Mouse (Mus musculus): ENCODE data around the gene Slc16a10.

Gene Slc16a10

DNA sequence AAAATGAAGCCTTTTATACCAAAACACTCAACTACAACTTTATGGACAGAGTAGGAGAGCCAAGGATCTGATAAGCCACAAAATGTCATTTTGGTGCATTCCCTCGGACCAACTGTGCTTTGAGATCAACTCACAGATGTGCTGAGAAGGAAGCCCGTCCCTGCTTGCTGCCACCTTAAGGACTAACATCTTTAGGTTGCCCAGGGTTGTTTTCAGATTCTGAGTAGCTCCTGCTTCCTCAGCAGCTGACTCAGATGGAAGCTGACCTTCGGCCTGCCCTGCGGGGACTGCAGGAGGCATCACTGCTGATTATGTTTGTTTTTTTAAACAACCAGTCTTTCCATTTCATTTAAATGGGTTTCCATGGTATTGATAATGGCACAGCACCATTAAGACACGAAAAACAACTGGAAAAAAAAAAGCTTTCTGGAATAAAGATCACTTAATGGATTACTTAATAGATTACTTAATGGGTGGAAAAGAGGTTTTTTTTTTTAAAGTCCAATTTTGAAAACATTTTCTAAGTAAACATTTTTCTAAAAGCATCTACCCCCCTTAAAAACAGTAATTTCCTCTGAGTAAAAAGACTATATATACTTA is 78.7 kb downstream of the Slc16a10 start:
- no peak for DNase-seq

GRCm38 (mm10) chr10:40062812-40063211 is 79.2 kb downstream of the Slc16a10 start:
- no peak for DNase-seq

DNA sequence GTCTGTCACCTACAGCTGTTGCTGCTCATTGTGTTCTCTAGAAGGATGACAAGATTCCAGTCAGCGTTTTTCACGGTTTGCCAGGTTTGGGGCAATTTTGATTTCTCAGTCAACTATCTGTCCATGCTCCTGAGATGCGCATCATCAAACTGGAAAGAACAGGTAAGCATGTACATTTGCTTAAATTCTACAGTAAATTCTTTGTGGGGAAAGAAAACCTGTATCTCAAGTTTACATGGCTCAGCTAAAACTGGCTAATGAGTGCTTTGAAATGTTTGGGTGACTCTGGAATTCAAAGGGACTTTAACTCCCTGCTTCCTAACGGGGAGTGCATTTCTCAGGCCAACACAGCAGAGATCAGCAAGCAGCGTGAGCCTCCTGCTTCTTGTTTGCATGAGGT is 80.1 kb downstream of the Slc16a10 start:
- DNase-seq = no peak

- DNase-seq = no peak
Measured at GRCm38 (mm10) chr10:40058786-40059120, 83.3 kb downstream of the Slc16a10 start.

GRCm38 (mm10) chr10:40058062-40058785 is 83.8 kb downstream of the Slc16a10 start:
- DNase-seq = no peak

DNA sequence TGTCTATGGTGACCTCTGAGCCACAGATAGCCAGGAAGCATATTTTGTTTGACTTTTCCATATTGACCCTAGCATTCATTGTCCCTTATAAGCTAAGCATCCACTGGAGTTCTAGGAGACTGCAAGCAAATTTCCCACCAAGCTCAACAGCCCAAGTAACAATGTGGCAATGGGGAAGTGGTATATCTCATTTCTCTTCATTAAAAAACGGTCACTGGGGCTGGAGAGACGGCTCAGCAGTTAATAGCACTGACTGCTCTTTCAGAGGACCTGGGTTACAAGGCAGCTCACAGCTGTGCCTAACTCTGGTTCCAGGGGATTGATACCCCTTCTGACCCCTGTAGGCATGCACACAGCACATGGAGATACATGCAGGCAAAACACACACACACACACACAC is 84.4 kb downstream of the Slc16a10 start:
- DNase-seq = no peak

DNA sequence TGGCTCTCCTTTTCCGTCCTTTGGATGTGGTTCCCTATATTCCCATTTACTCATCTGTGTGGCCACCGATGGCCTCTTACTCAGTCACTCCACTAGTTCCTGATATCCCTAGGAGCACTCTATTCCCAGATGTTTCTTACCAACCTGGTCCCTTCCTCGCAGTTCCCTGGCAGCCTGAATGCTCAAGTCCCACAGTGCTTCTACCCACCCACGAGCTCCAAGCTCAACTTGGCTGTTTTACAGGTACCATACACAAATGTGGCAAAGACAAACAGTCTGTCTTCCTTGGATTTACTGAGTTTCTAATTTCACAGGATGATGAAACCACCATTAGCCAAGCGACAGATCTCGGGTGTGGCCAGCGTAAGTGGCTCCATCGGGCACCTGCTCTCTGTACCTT is 87.6 kb downstream of the Slc16a10 start:
- no peak for DNase-seq

DNA sequence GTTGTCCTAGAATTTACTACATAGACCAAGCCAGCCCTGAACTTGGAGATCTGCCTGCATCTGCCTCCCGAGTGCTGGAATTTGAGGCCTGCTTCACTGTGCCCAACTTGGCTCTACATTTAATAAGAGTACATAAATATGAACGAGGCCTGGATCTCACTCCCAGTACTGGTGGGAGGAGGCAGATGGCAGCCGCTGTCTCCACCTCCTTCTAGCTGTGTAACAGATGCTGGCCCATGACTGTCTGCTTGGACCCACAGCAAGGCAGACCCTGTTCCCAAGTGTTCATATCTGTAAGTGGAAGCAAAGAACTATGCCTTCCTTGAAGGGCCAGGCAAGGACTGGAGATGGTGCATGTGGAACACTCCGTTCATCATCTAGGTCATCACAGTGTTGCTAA is 88.2 kb downstream of the Slc16a10 start:
- no peak for DNase-seq

DNA sequence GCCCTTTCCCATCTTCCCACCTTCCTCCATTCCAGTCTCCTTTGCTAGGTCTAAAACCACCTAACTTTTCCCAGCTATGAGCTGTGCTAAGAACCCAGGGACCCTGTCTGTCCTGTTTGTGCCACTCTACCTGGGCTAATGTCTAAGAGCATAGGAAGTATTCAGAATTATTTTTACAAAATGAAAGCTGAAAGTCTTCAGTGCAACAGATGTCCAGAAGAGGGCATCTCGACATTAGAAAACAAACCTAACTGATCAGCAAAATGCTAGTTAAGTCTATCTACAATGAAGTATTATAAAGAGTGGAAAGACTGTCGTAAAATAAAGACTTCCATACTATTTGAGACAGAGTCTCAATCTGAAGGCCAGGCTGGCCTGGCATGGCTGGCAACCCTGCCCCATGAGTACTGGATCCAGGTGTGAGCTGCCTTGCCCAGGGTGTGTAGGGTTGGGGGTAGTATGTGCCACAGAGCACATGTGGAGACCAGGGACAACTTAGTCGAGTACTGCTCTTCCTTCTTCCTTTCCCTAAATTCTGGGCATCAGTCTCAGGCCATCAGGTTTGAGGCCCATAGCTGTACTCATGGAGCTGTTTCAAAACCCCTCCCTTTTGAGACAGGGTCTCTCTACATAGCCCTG is 88.7 kb downstream of the Slc16a10 start:
- DNase-seq = peak; percentile 48

DNA sequence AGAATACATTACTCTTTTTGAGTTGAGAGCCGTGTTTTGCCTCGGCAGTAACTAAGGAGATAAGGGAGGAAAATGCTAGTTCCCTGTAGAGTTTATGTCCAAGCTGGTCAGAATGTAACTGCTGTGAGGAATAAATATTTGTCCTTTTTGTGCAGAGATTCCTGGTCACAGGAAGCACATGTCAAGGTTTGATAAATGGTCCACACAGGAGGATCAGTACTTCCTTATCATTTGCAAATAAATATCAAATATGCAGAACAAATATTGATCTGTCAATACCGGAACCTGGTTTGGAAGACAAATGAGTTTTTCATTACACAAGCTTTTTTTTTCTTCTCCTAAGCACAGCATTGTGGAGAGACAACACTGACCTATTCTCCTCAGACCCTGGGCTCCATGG is 90.1 kb downstream of the Slc16a10 start:
- no peak for DNase-seq

- DNase-seq = no peak
Measured at GRCm38 (mm10) chr10:40050763-40051162, 91.3 kb downstream of the Slc16a10 start.

DNA sequence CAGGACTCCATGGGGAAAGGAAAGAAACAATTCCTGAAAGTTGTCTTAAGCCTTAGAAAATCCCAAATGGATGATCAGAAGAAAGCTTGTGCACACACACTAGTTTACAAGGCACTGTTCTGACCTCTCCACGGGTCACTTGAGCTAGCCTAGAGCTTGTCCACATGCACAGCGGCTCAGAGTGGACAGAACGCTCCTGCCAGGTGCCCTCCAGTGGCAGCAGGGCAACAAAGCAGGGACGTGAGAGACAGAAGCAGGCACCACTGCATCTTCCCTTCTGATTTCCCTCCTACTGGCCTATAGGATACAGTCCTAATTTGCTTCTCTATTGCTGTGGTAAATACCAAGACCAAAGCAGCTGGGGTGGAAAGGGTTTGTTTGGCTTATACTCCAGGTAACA is 100.7 kb downstream of the Slc16a10 start:
- no peak for DNase-seq

DNA sequence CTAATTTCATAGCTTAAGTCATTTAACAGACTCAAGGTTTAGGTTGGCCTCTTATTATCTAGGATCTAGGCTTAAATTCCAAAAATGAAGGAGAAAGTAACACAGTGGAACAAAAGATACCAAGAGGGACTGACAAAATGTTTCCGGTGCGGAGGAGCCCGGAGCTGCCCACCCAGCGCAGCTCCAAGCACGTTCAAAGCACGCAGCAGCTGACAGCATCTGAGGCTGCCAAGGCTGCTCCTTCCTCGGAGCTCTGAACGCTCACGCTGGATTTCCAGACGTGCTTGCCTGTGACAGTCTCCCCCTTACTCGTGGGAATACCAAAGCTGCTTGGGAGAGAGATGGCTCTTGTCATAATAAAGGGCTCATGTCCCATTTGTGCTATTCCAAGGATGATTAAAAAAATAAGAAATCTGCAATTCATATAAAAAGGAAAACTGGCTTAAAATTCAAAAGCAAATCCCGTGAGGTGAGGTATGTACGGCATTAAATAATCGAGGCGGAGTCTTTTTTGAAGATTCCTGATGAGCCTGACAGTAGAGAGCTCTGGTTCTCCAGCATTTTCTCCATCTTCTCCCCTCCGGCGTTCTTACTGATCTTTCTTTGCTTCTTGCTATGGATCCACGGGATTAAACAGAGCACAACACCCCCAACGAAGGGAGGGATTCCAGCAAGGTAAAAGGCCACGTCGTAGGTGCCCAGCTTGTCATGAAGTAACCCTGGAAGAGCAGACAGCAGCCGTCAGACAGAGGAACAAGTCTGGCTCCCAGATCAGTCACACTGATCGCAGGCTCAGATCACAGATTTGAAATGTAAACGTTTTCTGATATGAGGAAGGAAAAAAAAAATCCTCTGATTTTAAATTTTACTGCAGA is 105.1 kb downstream of the Slc16a10 start:
- peak; percentile 22 for DNase-seq

DNA sequence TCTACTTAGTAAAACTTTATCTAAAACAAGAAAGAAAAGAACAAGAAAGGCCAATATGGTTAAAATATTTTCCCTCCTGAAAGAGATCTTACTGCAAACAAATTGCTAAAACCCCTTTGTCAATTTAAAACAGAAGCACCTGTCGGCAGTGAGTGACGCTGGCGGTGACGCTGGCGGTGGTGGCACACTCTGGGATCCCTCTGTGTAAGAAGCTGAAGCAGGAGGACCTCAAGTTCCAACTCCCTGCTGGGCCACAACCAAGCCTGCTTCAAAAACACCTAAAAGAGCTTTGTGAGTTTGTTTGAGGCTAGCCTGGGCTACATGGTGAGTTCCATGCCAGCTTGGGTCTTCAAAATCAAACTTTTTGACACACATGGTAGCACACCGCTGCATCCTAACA is 107.1 kb downstream of the Slc16a10 start:
- no peak for DNase-seq

DNA sequence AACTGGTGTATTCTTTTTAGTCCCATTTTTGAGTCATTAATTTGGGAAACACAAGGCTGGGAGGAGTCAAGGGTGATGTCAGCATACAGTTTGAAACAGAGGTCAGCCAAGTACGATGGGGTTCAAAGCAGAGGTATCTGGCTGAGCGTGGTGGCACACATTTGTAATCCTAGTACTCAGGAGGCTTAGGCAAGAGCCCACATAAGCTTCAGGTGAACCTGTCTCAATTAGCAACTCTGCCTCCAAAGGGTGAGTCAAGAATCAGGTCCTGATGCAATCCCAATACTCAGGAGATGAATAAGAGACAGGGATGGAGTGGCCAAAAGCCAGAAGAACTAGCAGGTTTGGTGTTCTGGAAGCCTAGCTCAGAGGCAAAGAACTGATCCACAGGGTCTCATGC is 109.2 kb downstream of the Slc16a10 start:
- DNase-seq = no peak

DNA sequence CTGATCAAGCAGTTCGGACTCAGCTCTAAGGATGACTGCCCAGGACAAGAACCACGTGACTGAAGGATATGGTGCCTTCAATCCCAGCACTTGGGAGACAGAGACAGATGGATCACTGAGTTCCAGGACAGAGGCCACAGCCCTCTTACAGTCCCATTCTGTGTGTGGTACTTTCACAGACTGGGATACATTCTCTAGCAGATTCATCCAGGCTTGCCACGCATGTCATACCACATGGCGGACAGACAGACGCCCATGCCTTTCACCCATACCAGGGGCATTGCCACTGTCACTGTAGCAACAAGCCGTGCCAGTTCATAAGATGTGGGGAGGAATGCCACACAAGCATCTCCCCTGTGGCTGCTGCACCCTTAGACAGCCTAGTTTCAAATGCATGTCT is 111.3 kb downstream of the Slc16a10 start:
- DNase-seq = no peak

GRCm38 (mm10) chr10:40029610-40030009 is 112.4 kb downstream of the Slc16a10 start:
- DNase-seq = no peak

- peak; percentile 29 for DNase-seq
Measured at GRCm38 (mm10) chr10:40028091-40028490, 114.0 kb downstream of the Slc16a10 start.

DNA sequence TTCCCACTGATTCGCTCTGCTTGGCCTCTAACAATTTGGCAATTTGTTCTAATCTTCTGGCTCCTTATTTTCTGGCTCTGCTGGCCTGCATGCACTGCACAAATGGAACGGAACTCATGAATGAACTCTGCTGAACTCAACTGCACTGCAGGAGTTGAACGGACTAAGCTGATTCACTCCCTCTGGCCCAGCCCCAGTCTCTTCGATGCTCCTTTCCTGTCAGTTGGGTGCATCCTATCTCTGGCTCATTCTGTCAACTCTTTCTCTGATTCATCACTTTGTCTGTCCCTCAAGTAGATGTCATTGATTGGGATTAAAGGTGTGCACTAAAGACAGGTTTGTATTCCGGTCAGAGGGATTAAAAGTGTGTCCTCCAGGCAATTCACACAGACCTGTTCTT is 115.5 kb downstream of the Slc16a10 start:
- DNase-seq = no peak

DNA sequence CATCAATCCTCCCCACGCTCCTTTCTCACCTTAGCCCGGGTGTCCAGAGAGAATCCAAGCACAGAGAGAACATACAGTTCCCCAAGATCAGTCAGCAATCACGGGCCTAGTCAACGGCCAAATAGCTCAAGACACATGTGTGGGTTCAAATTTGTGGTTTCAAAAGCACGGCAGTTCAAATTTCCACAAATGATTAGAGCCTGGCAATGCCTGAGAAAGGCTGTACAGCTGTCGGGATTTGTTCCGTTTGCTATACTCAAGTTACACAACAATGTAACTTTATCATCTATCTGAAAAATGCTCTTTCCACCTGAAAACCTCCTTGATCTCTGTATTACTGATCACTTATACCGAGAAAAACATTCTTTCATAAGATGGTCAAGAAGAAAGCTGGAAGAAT is 116.5 kb downstream of the Slc16a10 start:
- DNase-seq = no peak

DNA sequence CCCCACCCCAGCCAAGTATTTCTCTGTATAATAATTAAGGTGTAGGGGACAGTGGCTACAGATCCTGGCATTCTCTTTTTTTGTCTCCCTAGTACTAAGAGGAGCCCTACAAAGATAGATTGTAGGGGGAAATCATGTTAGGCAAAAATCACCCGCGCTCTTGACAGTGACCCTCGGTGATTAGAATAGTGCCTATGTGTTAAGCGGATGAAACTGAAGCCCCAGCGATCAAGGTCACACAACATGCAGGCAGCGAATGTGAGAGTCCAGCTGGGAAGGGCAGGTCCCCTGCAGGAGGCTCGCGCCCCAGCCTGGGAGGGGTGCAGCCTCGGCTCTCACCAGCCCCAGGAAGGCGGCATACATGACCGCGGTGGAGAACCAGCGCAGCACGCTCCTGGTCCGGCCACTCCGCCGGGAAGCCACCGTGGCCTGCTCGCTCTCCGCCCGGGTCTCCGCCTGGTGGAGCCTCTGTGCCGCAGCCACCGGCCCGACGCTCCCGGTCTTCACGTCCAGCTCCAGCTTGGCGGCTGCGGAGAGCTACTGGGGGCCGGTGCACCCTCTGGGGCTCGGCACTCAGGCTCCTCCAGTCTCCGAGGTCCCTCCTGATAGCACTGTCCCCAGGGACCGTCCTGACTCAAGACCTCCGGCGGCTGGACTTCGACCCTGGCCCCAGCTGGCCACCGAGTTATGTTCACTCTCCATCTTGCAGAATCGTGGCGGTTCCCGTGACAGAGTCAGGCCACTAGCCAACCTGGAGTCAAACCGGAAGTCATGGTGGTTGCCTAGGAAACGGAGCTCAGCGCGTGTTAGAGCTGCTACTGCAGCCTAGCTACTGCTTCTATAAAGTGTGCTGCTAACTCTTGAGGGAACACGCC is 117.3 kb downstream of the Slc16a10 start, which contains the start of gene Mfsd4b1:
TSS of gene Mfsd4b1 (minus strand) at position 715 of the 875 bp plus-strand sequence.
- DNase-seq = peak; percentile 90

DNA sequence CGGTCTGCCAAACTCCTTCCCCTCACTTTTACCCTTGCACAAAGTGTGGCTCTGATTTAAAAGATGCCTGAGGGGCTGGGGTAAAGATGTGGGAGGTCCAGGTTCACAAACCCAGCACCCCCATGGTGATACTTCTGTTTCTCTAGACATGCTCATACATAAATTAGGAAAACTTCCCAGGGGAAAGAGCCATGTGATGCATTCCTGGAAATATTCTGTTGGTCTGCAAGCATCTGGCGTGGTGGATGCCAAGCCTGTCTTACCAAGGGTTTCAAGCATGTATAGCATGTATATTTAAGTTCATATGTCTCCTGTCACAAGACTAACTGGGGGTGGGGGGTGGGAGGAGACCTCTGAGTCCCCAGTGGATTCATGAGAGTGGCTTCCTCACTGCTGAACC is 121.7 kb downstream of the Slc16a10 start:
- no peak for DNase-seq

All from lung, postnatal 10 days (tissue).